Mouse (Mus musculus): Measurements from ENCODE around the gene Zbtb8b. TPM values are rescaled to one million over a fixed set of nuclear protein-coding genes. Genes with fewer than 3 reads are reported as not detected.

Zbtb8b gene
- total RNA-seq, 1 experiment from 2014 or later = not detected

GRCm38 (mm10) chr4:129381148-129381547, 59.5 kb downstream of the Zbtb8b start:
- ATAC-seq (ENCODE audit: extremely low read depth, insufficient number of reproducible peaks, low FRiP score, poor library complexity, severe bottlenecking) = no peak

- no peak for ATAC-seq (ENCODE audit: extremely low read depth, insufficient number of reproducible peaks, low FRiP score, poor library complexity, severe bottlenecking)
These were observed 60.8 kb downstream of the Zbtb8b start for GRCm38 (mm10) chr4:129379805-129380204.

- ATAC-seq (ENCODE audit: extremely low read depth, insufficient number of reproducible peaks, low FRiP score, poor library complexity, severe bottlenecking) = no peak
These were observed 62.9 kb downstream of the Zbtb8b start, which contains the start of gene Zbtb8a for GRCm38 (mm10) chr4:129377601-129378390. Gene Zbtb8a (minus strand): TSS chr4:129378116.

- peak; percentile 23; the same call in 1 of the 2 replicates for ATAC-seq (ENCODE audit: extremely low read depth, insufficient number of reproducible peaks, low FRiP score, poor library complexity, severe bottlenecking)
These were observed 63.6 kb downstream of the Zbtb8b start for GRCm38 (mm10) chr4:129376961-129377545.

GRCm38 (mm10) chr4:129375821-129376220, 64.8 kb downstream of the Zbtb8b start:
- no peak for ATAC-seq (ENCODE audit: extremely low read depth, insufficient number of reproducible peaks, low FRiP score, poor library complexity, severe bottlenecking)

Other genes with a start within 250 kb of the Zbtb8b start
- gene C77080, start 179.4 kb downstream of the Zbtb8b start, total RNA-seq (2017) = 2.0 TPM in 1 of 2 replicates, not detected in the other
- gene Sync, start 153.2 kb downstream of the Zbtb8b start, total RNA-seq (2017) = 0.12 TPM in 1 of 2 replicates, not detected in the other
- gene Rbbp4, start 105.5 kb downstream of the Zbtb8b start, total RNA-seq (2017) = 61.8 and 63.2 TPM in 2 replicates
- 52.5 and 55.0 TPM in 2 replicates for gene Zbtb8os, start 105.2 kb downstream of the Zbtb8b start, total RNA-seq (2017)
- gene Zbtb8a, start 62.7 kb downstream of the Zbtb8b start, total RNA-seq (2017) = 2.3 and 3.3 TPM in 2 replicates
- 94.7 and 122 TPM in 2 replicates for gene Bsdc1, start 20.7 kb upstream of the Zbtb8b start, total RNA-seq (2017)
- not detected in 2 replicates for gene Tssk3, start 50.2 kb upstream of the Zbtb8b start, total RNA-seq (2017)
- gene Fam229a, start 50.3 kb upstream of the Zbtb8b start, total RNA-seq (2017) = not detected in 2 replicates
- 97.5 and 100 TPM in 2 replicates for gene Marcksl1, start 72.7 kb upstream of the Zbtb8b start, total RNA-seq (2017)
- gene Hdac1, start 101.9 kb upstream of the Zbtb8b start, total RNA-seq (2017) = 81.6 and 87.7 TPM in 2 replicates
- 54.2 and 70.1 TPM in 2 replicates for gene Lck, start 132.8 kb upstream of the Zbtb8b start, total RNA-seq (2017)
- 0.98 TPM in 1 of 2 replicates, not detected in the other for gene Fam167b, start 137.7 kb upstream of the Zbtb8b start, total RNA-seq (2017)
- gene Eif3i, start 159.8 kb upstream of the Zbtb8b start, total RNA-seq (2017) = 72.7 and 74.6 TPM in 2 replicates
- 164 TPM in 2 replicates for gene Tmem234, start 159.8 kb upstream of the Zbtb8b start, total RNA-seq (2017)
- gene Dcdc2b, start 173.4 kb upstream of the Zbtb8b start, total RNA-seq (2017) = 0.49 and 3.8 TPM in 2 replicates
- 25.7 and 27.5 TPM in 2 replicates for gene Iqcc, start 178.2 kb upstream of the Zbtb8b start, total RNA-seq (2017)
- gene Ccdc28b, start 183.1 kb upstream of the Zbtb8b start, total RNA-seq (2017) = 42.6 and 53.2 TPM in 2 replicates
- gene Txlna, start 200.2 kb upstream of the Zbtb8b start, total RNA-seq (2017) = 39.2 and 41.5 TPM in 2 replicates
- 23.9 and 27.9 TPM in 2 replicates for gene Kpna6, start 231.9 kb upstream of the Zbtb8b start, total RNA-seq (2017)